Mouse (Mus musculus) hindbrain, embryonic 16.5 days (tissue): ENCODE measurements around the gene Serinc5. TPM values are rescaled to one million over a fixed set of nuclear protein-coding genes. Genes with fewer than 3 reads are reported as not detected.

Experiments
- ATAC-seq: fragments of 200-750 bp; cut with Nextera tagmentation; 2 replicates; pipeline ENCODE4 v1.8.0; 2017; ENCODE audit warnings: moderate TSS enrichment, moderate library complexity
- H3K27ac ChIP-seq: fragments of 300-500 bp; sonication (generic); 2 replicates; pipeline ENCODE4 v1.5.1; 2014; ENCODE audit warnings: low read depth, mild to moderate bottlenecking, control low read depth, low read length, moderate library complexity
- H3K27me3 ChIP-seq: fragments of 300-500 bp; sonication (generic); replicated peaks from 2 replicates; pipeline ENCODE4 v1.6.1; 2014; ENCODE audit warnings: low read length; ENCODE audit not compliant: control insufficient read depth, insufficient read depth
- H3K36me3 ChIP-seq: fragments of 300-500 bp; sonication (generic); 2 replicates; pipeline ENCODE4 v1.6.1; 2014; ENCODE audit warnings: mild to moderate bottlenecking, low read length, moderate library complexity, mixed read lengths; ENCODE audit not compliant: control insufficient read depth, insufficient read depth
- H3K4me1 ChIP-seq: fragments of 300-500 bp; sonication (generic); 2 replicates; pipeline ENCODE4 v1.6.1; 2014; ENCODE audit warnings: low read depth, low read length; ENCODE audit not compliant: control insufficient read depth, insufficient read depth
- H3K4me2 ChIP-seq: fragments of 300-500 bp; sonication (generic); 2 replicates; pipeline ENCODE4 v1.6.1; 2014; ENCODE audit warnings: mild to moderate bottlenecking, low read length, control low read depth, moderate library complexity
- H3K4me3 ChIP-seq: fragments of 300-500 bp; sonication (generic); 2 replicates; pipeline ENCODE4 v1.5.1; 2014; ENCODE audit warnings: mild to moderate bottlenecking, low read length, control low read depth, moderate library complexity
- H3K9ac ChIP-seq: fragments of 300-500 bp; sonication (generic); 2 replicates; pipeline ENCODE4 v1.6.1; 2014; ENCODE audit warnings: low read depth, mild to moderate bottlenecking, control low read depth, low read length, moderate library complexity
- H3K9me3 ChIP-seq: fragments of 300-500 bp; sonication (generic); 2 replicates; pipeline ENCODE4 v1.6.1; 2014; ENCODE audit warnings: mild to moderate bottlenecking, low read length, moderate library complexity; ENCODE audit not compliant: control insufficient read depth
- WGBS: fragments of 180-500 bp; shearing (Covaris S2); extraction: QIAGEN DNeasy Blood & Tissue Kit; methylation state at CpG from one replicate; pipeline ENCODE4 v1.1.7; 2014; 5-methylcytosine and 5-hydroxymethylcytosine counted together
- polyA plus RNA-seq: library from polyadenylated mRNA; unstranded; fragments of >200 nt; fragmentation: Nextera tagmentation; extraction: Ambion mirVana; gene quantifications from 2 replicates; pipeline ENCODE4 v1.2.1, GENCODE M21; 2015

Serinc5 gene
- polyA plus RNA-seq, result 14.7 and 19.7 TPM in 2 replicates

- Histone ChIP-seq H3K27me3 (no peaks in the 10 kb centered on the region), H3K36me3 (no peaks in the 10 kb centered on the region), H3K9me3 (no peaks in the 10 kb centered on the region), H3K4me1 (peaks cover 17% of the 10 kb centered on the region), H3K27ac (peak within 1 kb of the TSS; percentile 86), H3K4me3 (peak within 1 kb of the TSS; percentile 92), H3K9ac (peak within 1 kb of the TSS; percentile 85), H3K4me2 (peak within 1 kb of the TSS; percentile 95)
- under 1% methylated on average over 52 of the region's 55 CpGs for WGBS
- ATAC-seq, result peak; percentile 99
Measured at GRCm38 (mm10) chr13:92610311-92611221, at the start of gene Serinc5. Gene Serinc5 (plus strand): TSS chr13:92611091.

GRCm38 (mm10) chr13:92576072-92576471 lies 34.8 kb upstream of the Serinc5 start, which contains the start of gene Spz1:
Gene Spz1 (minus strand): TSS chr13:92576172.
- Histone ChIP-seq H3K4me3 (no peak within 1 kb of the TSS), H3K9me3 (peaks cover 3% of the 10 kb centered on the region), H3K4me1 (no peaks in the 10 kb centered on the region), H3K36me3 (no peaks in the 10 kb centered on the region), H3K9ac (no peak within 1 kb of the TSS), H3K27ac (no peak within 1 kb of the TSS), H3K4me2 (no peak within 1 kb of the TSS), H3K27me3 (no peaks in the 10 kb centered on the region)
- ATAC-seq, result no peak

- H3K4me3 ChIP-seq, result no peak overlapping the region
- H3K4me2 ChIP-seq, result no peak overlapping the region
- H3K4me1 ChIP-seq, result no peaks in the 10 kb centered on the region
- ATAC-seq, result no peak
- no peak overlapping the region for H3K27ac ChIP-seq
- H3K36me3 ChIP-seq, result no peaks in the 10 kb centered on the region
- 50% methylated on average over 6 of the region's 6 CpGs for WGBS
- no peaks in the 10 kb centered on the region for H3K27me3 ChIP-seq
- H3K9me3 ChIP-seq, result peaks cover 3% of the 10 kb centered on the region
- H3K9ac ChIP-seq, result no peak overlapping the region
Measured at GRCm38 (mm10) chr13:92576688-92577087, 34.2 kb upstream of the Serinc5 start.

DNA sequence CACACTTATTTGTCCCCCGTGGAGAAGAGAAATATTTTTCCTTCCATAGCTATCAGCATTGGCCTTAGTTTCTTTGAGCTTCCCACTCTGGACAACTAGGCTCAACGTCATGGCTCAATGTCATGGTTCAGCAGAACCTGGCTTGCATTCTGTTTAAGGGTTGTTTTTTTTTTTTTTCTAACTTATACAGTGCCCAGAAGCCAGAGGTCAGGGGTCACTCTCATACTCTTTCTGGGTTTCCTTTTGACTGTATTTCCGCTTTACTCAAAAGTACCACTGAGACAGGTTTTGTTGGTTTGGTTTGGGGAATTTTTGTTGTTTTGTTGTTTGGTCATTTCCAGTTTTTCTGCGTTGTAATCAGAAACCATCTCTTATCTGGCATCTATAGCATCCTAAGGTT lies 32.7 kb upstream of the Serinc5 start:
- no peak for ATAC-seq
- peaks cover 3% of the 10 kb centered on the region for H3K9me3 ChIP-seq
- no peak overlapping the region for H3K4me2 ChIP-seq
- WGBS, result 81% methylated on average over 4 of the region's 4 CpGs
- H3K27ac ChIP-seq, result no peak overlapping the region
- no peak overlapping the region for H3K4me3 ChIP-seq
- H3K36me3 ChIP-seq, result no peaks in the 10 kb centered on the region
- H3K27me3 ChIP-seq, result no peaks in the 10 kb centered on the region
- H3K9ac ChIP-seq, result no peak overlapping the region
- H3K4me1 ChIP-seq, result no peaks in the 10 kb centered on the region

GRCm38 (mm10) chr13:92580220-92581043 lies 30.5 kb upstream of the Serinc5 start:
- peak; percentile 68 for ATAC-seq
- H3K4me2 ChIP-seq, result no peak overlapping the region
- no peak overlapping the region for H3K27ac ChIP-seq
- no peaks in the 10 kb centered on the region for H3K36me3 ChIP-seq
- no peaks in the 10 kb centered on the region for H3K27me3 ChIP-seq
- H3K9me3 ChIP-seq, result no peaks in the 10 kb centered on the region
- no peak overlapping the region for H3K9ac ChIP-seq
- no peaks in the 10 kb centered on the region for H3K4me1 ChIP-seq
- 33% methylated on average over 10 of the region's 10 CpGs for WGBS
- H3K4me3 ChIP-seq, result no peak overlapping the region

DNA sequence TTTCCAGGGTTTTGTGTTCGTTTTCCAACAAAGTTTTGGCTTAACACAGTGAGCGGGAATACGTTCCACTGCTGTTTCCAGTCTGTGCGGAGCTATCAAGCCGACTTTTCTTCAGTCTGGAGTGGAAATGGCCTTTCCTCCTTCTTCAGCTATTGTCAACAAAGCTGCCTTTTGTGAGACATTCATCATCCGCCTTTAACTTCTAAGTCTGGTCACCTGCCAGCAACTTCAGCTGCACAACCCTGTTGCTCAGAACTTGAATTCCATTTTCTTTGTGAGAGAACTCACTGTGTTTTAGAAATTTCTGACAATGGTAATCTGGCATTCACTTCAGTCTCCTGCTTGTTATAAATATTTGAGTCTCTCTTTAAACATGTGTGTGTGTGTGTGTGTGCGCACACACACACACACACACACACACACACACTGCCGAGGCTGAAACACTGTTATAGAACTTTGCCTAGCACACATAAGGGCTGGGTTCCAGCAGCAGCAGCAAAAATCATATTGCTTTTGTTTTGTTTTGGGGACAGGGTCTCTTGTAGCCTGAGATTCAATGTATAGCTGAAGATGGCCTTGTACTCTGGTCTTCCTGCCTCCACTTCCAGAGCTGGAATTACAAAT lies 26.7 kb upstream of the Serinc5 start:
- Histone ChIP-seq H3K27ac (no peak overlapping the region), H3K4me1 (no peaks in the 10 kb centered on the region), H3K4me2 (no peak overlapping the region), H3K9me3 (no peaks in the 10 kb centered on the region), H3K36me3 (no peaks in the 10 kb centered on the region), H3K4me3 (no peak overlapping the region), H3K9ac (no peak overlapping the region), H3K27me3 (no peaks in the 10 kb centered on the region)
- 57% methylated on average over 8 of the region's 8 CpGs for WGBS
- 0 out of 2 replicates have a peak, but pooled peaks have one; percentile 34 for ATAC-seq

DNA sequence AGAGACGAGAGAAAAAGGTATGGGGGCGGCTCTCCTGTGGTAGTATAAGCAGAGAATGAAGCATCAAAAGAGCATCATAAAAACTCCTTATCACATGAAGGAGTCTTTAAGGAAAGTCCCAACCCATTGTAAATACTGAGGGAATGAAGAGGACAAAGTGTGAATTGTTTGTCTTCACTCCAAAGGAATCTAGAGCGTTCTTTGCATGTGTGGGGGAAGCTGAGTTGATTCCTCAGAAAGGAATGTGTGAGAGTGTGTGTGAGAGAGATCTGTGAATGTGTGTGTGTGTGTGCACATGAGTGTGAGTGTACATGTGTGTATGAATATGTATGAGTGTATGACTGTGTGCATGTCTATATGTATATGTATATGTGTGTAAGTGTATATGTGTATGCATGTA lies 22.2 kb upstream of the Serinc5 start:
- Histone ChIP-seq H3K4me1 (peaks cover 4% of the 10 kb centered on the region; the same call in 1 of the 2 replicates), H3K27me3 (no peaks in the 10 kb centered on the region), H3K4me2 (no peak overlapping the region), H3K36me3 (no peaks in the 10 kb centered on the region), H3K9me3 (no peaks in the 10 kb centered on the region), H3K9ac (no peak overlapping the region), H3K4me3 (no peak overlapping the region), H3K27ac (no peak overlapping the region)
- ATAC-seq, result no peak
- 66% methylated on average over 3 of the region's 3 CpGs for whole genome bisulfite sequencing

DNA sequence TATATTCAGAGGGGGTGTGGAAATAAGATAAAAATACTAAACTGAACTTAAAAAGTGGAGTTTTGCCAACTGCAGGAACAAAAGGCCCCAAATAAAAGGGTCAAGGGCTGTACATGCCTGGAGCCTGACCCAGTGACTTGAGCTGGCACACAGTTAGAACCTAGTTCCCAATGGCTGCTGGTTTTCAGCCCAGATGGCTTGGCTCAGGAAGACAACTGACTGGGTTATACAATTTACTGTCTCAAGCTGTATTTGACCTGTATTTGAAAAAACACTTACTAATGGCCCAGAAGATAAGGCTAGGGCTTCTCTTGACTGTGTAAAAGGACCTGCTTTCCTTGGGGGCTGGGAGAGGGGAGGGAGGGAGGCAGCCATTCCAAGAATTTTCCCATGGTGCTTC lies 21.6 kb upstream of the Serinc5 start:
- Histone ChIP-seq H3K27ac (no peak overlapping the region), H3K36me3 (no peaks in the 10 kb centered on the region), H3K27me3 (no peaks in the 10 kb centered on the region), H3K4me2 (no peak overlapping the region), H3K9me3 (no peaks in the 10 kb centered on the region), H3K9ac (no peak overlapping the region), H3K4me3 (no peak overlapping the region), H3K4me1 (peaks cover 4% of the 10 kb centered on the region)
- no peak for ATAC-seq

DNA sequence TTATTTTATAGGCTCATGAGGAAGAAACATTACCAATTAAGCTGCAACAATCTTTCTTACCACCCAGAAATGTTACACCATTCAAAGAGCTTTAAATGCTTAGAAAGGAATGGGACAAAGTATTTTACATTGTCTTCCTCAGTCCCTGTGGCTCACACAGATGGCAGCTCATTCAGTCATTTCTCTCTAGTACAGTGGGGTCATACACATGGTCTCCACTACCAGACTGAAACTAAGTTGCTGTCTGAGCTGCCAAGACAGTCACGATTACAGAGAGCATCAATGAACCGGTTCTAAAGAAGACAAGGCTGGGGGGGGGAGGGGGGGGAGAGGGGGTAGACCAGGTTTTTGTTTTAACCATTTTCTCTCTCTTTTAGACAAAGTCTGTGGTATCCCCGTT lies 19.7 kb upstream of the Serinc5 start:
- 45% methylated on average over 3 of the region's 3 CpGs for WGBS
- Histone ChIP-seq H3K27me3 (no peaks in the 10 kb centered on the region), H3K36me3 (no peaks in the 10 kb centered on the region), H3K9me3 (no peaks in the 10 kb centered on the region), H3K4me3 (no peak overlapping the region), H3K9ac (no peak overlapping the region), H3K27ac (no peak overlapping the region), H3K4me1 (peaks cover 9% of the 10 kb centered on the region), H3K4me2 (no peak overlapping the region)
- ATAC-seq, result no peak
